Mouse (Mus musculus) E14TG2a.4 (cell line): ENCODE measurements at regions not wholly inside any gene's neighbourhood (a gene's known extent, or its start where the extent isn't known, plus 50 kb on each side); places are given as distances from the start of the nearest gene placed in this dataset.

Experiments used
- H3K27me3 ChIP-seq: 2 replicates; pipeline ENCODE4 v1.6.1; 2014; ENCODE audit warnings: low read length, control low read depth; ENCODE audit not compliant: insufficient read depth
- H3K36me3 ChIP-seq: 2 replicates; pipeline ENCODE4 v1.6.1; 2014; ENCODE audit warnings: low read length, control low read depth; ENCODE audit not compliant: insufficient read depth
- H3K4me1 ChIP-seq: replicated peaks from 2 replicates; pipeline ENCODE4 v1.6.1; 2014; ENCODE audit warnings: low read depth, low read length, control low read depth
- H3K4me3 ChIP-seq: replicated peaks from 2 replicates; pipeline ENCODE4 v1.5.1; 2014; ENCODE audit warnings: mild to moderate bottlenecking, low read length
- H3K9me3 ChIP-seq: 2 replicates; pipeline ENCODE4 v1.6.1; 2014; ENCODE audit warnings: low read length, control low read depth
- CTCF ChIP-seq: conservative IDR thresholded peaks from 2 replicates; pipeline ENCODE4 v1.5.1; 2014; ENCODE audit warnings: low read length
- NANOG ChIP-seq: IDR thresholded peaks from 2 replicates; pipeline ENCODE4 v1.6.1; 2014; ENCODE audit warnings: borderline replicate concordance, low read length, mixed read lengths
- POU5F1 ChIP-seq: IDR thresholded peaks from 2 replicates; pipeline ENCODE4 v1.6.1; 2014; ENCODE audit warnings: low read length, borderline replicate concordance

GRCm38 (mm10) chr10:67376638-67377037, 91.5 kb upstream of the Nrbf2 start:
- no peak overlapping the region for H3K4me3 ChIP-seq
- H3K27me3 ChIP-seq, result no peaks in the 10 kb centered on the region
- no peak for TF ChIP-seq NANOG
- H3K9me3 ChIP-seq, result peaks cover 29% of the 10 kb centered on the region
- no peaks in the 10 kb centered on the region for H3K36me3 ChIP-seq
- peaks cover 3% of the 10 kb centered on the region; the same call in 1 of the 2 replicates for H3K4me1 ChIP-seq

- Histone ChIP-seq H3K4me1 (peaks cover 3% of the 10 kb centered on the region; the same call in 1 of the 2 replicates), H3K9me3 (peaks cover 29% of the 10 kb centered on the region), H3K27me3 (no peaks in the 10 kb centered on the region), H3K36me3 (no peaks in the 10 kb centered on the region), H3K4me3 (no peak overlapping the region)
- TF ChIP-seq CTCF, result no peak
- TF ChIP-seq POU5F1, result no peak
- no peak for TF ChIP-seq NANOG
Measured at GRCm38 (mm10) chr10:67377643-67378223, 92.6 kb upstream of the Nrbf2 start.

GRCm38 (mm10) chr10:67380174-67380573, 95.1 kb upstream of the Nrbf2 start:
- H3K9me3 ChIP-seq, result peaks cover 29% of the 10 kb centered on the region
- H3K4me3 ChIP-seq, result no peak overlapping the region
- TF ChIP-seq POU5F1 (no peak), NANOG (no peak), CTCF (no peak)
- H3K4me1 ChIP-seq, result peaks cover 3% of the 10 kb centered on the region; the same call in 1 of the 2 replicates
- H3K36me3 ChIP-seq, result no peaks in the 10 kb centered on the region
- H3K27me3 ChIP-seq, result no peaks in the 10 kb centered on the region

GRCm38 (mm10) chr10:67383352-67383751, 98.2 kb upstream of the Nrbf2 start:
- Histone ChIP-seq H3K4me3 (no peak overlapping the region), H3K4me1 (peaks cover 3% of the 10 kb centered on the region; the same call in 1 of the 2 replicates), H3K36me3 (no peaks in the 10 kb centered on the region), H3K9me3 (0 out of 2 replicates have a peak, but pooled peaks cover 6% of the 10 kb centered on the region), H3K27me3 (no peaks in the 10 kb centered on the region)
- TF ChIP-seq NANOG, result no peak
- no peak for TF ChIP-seq CTCF
- TF ChIP-seq POU5F1, result no peak

- Histone ChIP-seq H3K9me3 (0 out of 2 replicates have a peak, but pooled peaks cover 6% of the 10 kb centered on the region), H3K4me3 (no peak overlapping the region), H3K27me3 (no peaks in the 10 kb centered on the region), H3K4me1 (peaks cover 3% of the 10 kb centered on the region; the same call in 1 of the 2 replicates), H3K36me3 (no peaks in the 10 kb centered on the region)
- TF ChIP-seq CTCF (no peak), POU5F1 (no peak), NANOG (no peak)
Measured at GRCm38 (mm10) chr10:67383802-67384567, 98.9 kb upstream of the Nrbf2 start.

- Histone ChIP-seq H3K36me3 (no peaks in the 10 kb centered on the region), H3K4me1 (peaks cover 3% of the 10 kb centered on the region; the same call in 1 of the 2 replicates), H3K27me3 (no peaks in the 10 kb centered on the region), H3K9me3 (0 out of 2 replicates have a peak, but pooled peaks cover 6% of the 10 kb centered on the region), H3K4me3 (no peak overlapping the region)
- TF ChIP-seq NANOG (no peak), POU5F1 (no peak), CTCF (no peak)
Measured at GRCm38 (mm10) chr10:67384568-67384958, 99.5 kb upstream of the Nrbf2 start.

GRCm38 (mm10) chr10:67385966-67386365, 100.9 kb upstream of the Nrbf2 start:
- TF ChIP-seq POU5F1 (no peak), NANOG (no peak), CTCF (no peak)
- Histone ChIP-seq H3K4me3 (no peak overlapping the region), H3K36me3 (no peaks in the 10 kb centered on the region)

GRCm38 (mm10) chr10:67388755-67389154, 103.7 kb upstream of the Nrbf2 start:
- H3K4me1 ChIP-seq, result no peaks in the 10 kb centered on the region
- H3K4me3 ChIP-seq, result no peak overlapping the region
- H3K9me3 ChIP-seq, result no peaks in the 10 kb centered on the region
- H3K36me3 ChIP-seq, result no peaks in the 10 kb centered on the region
- no peaks in the 10 kb centered on the region for H3K27me3 ChIP-seq
- TF ChIP-seq CTCF, result no peak
- no peak for TF ChIP-seq POU5F1
- TF ChIP-seq NANOG, result no peak

More at GRCm38 (mm10) chr10:67385966-67386365, 100.9 kb upstream of the Nrbf2 start:
- Histone ChIP-seq H3K4me1 (no peaks in the 10 kb centered on the region), H3K9me3 (no peaks in the 10 kb centered on the region), H3K27me3 (no peaks in the 10 kb centered on the region)

GRCm38 (mm10) chr10:67400434-67400833, 115.3 kb upstream of the Nrbf2 start:
- no peaks in the 10 kb centered on the region for H3K4me1 ChIP-seq
- no peaks in the 10 kb centered on the region for H3K36me3 ChIP-seq
- no peaks in the 10 kb centered on the region for H3K9me3 ChIP-seq
- no peak overlapping the region for H3K4me3 ChIP-seq
- no peak for TF ChIP-seq NANOG
- no peak for TF ChIP-seq CTCF
- no peak for TF ChIP-seq POU5F1
- H3K27me3 ChIP-seq, result no peaks in the 10 kb centered on the region; the same call in 1 of the 2 replicates
